Mouse (Mus musculus): ENCODE data around the gene Patj. TPM values are rescaled to one million over a fixed set of nuclear protein-coding genes. Genes with fewer than 3 reads are reported as not detected.
"Not testable (repeated sequence)": the region's sequence is repeated elsewhere in the genome, so short reads cannot be mapped to it uniquely, and the experiment has no call there.

Gene Patj
- polyA plus RNA-seq, 1 experiment, result 14.6 TPM

DNA sequence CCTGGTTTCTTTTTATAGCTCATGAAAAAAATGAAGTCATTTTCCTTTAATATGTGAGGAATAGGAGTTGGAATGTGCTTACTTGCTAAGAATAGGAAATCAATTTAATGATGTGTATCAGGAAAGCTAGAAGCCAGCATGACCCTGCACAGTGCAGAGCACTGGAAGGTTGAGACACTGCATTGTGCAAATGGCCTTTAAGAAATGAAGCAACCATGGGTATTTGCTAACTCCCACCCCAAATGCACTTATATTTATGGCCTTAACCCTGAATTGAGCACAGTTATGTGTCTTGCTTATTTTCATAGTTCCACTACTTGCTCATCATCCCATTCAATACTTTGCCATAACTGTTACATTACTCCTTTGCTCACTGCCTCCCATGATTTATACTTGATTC is 181.7 kb downstream of the Patj start:
- no peak for DNase-seq (ENCODE audit: low read depth)

DNA sequence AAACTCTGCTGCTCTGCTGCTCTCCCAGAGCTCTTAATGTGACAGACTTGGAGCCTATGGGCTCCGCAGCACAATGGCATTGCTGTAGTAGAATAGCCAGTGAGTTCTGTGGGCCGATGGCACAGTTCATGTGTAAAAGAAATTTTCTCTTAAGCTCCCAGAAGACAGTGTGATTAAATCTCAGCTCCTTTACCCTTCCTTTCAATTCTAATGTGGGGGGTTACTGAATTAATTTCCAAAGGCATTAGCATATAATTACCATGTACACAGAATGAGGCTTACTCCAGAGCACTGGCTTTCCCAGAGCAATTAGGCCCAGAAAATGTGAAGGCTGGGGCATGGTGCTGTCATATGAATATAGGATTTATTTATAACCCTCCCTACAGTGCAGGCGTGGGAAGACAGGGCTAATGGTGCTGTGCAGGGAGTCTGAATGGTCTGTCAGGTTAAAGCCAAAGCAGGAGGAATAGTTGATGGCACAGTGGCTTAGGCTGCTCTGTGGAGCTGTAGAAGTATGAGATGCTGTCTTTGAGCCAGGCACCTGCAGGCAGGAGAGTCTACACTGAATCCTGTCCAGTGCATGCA is 182.5 kb downstream of the Patj start:
- DNase-seq (ENCODE audit: low read depth), result no peak

DNA sequence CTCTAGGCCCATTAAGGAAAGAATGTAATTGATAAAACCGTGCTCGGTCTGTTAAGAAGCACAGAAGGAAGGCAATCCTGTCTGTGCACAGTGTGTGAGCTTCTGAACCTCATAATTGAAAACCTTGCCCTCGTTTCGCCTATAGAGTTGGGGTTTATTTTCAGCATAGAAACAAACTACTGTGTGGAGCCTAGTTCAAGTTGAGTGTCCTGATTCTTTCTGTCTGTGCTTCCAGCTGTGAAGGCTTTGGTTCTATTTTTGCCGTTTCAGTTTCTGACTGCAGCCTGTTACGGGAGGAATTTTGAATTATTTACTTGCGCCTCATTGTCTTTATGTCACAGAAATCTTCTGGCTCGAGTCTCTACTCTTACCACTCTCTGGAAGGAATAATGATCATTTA is 185.9 kb downstream of the Patj start:
- DNase-seq (ENCODE audit: low read depth), result no peak

DNA sequence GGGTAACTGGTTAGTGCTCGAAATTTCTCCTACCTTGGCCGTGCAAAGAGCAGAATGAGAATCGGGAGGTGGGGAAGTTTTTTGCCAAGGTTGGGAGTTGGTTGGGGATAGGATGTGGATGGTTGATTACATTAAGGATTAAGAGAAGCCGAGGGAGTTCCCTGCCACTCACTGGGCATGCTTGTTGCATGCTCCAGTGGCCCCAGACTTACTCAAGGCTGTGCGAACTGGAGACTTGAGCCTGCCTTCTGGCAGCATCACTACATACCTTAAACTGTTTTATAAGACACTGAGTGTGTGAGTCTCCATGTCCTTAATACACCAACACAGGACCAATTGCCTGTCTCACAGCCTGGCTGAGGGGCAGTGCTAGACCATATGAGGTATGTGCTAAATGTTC is 188.4 kb downstream of the Patj start:
- no peak for DNase-seq (ENCODE audit: low read depth)

DNA sequence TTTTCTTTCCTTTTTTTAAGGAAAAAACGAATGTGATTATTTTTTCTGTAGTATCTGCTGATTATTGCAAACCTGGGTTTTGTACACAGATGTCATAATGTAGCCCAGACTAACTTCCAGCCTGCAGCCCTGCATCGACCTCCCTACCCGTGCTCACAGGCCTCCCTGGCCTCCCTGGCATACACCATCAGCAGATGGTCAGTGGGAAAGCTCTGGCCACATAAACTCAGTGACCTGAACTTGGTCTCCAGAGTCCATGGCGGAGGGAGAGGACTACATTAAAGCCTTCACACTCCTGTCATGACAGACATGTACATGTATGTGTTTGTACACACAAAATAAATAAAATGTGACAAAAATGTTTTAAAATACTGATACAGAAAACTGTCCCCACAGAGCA is 190.7 kb downstream of the Patj start:
- no peak for DNase-seq (ENCODE audit: low read depth)

DNA sequence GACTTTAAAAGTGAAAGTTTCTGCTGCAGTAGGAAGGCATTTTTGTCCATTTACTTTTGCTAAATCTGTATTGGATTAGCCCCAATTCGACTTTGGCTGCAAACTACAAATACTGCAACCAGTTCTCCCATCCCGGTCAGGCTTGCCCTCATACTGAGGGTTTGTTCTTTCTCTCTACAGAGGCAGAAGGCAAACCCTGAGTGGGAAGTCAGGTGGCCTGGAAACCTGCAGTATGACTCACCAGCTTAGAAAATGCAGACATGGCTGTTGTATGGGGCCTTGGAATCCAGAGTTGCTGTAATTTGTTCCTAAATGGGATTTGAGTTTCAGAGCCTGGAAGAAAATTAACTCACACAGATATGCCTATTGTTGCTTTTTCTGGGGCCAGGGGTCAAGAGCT is 192.1 kb downstream of the Patj start:
- no peak for DNase-seq (ENCODE audit: low read depth)

DNA sequence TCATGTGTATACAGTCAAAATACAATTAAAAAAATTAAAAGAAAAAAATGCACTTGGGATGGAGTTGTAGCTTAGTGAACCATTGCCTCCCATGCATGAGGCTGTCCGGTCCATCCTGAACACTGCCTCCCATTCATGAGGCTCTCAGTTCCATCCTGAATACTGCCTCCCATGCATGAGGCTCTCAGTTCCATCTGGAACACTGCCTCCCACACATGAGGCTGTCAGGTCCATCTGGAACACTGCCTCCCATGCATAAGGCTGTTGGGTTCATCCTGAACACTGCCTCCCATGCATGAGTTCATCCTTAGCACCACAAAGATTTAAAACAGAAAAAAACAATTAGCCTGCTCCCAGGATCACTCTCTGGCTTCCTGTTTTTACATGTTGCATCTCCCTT is 198.4 kb downstream of the Patj start:
- no peak for DNase-seq (ENCODE audit: low read depth)

DNA sequence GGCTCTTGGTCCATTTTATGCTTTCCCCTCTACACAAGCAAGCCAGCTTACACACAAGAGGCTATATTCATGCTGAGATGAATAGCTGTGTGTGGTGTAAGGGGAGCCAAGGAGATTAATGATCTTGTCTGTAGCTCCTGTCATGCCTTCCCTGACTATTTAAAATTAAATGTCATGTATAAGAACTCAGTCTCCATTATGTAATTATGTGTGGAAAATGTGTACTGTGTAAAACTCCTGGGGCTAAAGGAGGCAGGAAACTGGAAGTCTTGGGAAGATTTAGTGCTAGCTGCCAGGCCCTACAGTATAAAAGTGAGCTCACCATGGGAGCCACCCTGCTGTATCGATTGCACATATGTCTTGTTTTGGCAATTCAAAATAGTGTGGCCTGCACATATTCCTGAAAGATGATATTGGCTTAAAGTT is 203.0 kb downstream of the Patj start:
- DNase-seq (ENCODE audit: low read depth), result no peak

DNA sequence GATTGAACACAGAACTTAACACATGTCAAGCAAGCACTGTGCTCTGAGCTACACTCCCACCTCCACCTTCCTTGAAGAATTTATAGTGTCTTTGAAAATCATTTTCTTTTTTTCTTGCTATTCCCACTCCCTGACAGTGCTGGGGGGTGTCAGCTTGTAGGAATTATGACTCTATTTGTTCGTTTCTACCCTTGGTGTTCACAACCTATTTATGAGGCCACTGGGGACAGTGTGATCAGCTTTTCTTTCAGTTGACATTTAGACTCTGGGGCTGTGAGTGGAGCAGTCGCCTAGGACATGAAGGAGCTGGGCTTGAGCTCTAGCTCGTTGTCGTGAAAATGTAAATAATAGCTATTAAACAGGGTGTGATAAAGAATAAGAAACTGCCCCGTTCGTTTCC is 203.8 kb downstream of the Patj start:
- DNase-seq (ENCODE audit: low read depth), result no peak

DNA sequence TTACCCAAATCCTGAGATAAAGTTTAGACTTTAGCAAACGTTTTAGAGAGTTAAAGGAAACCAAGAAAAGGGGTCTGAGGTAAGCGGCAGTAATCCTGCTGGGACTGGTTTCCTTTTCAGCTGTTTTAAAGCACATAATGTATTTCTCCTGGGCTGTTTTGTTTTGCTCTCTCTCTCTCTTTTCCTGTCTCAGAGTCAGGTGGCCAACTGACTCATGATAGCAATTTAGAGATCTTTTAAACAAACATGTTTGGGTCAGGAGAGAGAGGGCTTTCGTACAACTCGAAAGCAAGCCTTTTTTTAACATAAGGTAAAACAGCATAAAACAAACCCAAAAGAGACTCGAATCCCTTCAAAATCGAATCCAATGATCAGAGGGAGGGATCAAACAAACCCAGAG is 207.5 kb downstream of the Patj start:
- no peak for DNase-seq (ENCODE audit: low read depth)

DNA sequence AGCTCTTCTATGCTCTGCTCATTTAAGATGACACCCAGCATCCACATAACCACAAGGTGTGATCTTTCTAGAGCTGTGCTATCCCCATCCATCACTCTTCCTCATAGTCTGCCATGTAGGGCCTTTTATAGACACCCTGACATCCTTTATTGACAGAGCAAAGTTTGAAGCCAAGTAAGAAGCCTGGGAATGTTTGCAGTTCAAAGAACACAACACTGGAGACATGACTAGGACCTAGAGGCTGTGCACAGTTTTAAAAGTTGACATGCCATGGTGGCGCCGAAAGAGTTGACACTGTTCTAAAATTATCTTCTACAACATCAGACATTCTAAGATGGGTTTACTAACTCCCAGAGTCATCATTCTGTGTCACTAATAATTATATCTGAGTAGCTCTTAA is 214.9 kb downstream of the Patj start:
- DNase-seq (ENCODE audit: low read depth), result no peak

DNA sequence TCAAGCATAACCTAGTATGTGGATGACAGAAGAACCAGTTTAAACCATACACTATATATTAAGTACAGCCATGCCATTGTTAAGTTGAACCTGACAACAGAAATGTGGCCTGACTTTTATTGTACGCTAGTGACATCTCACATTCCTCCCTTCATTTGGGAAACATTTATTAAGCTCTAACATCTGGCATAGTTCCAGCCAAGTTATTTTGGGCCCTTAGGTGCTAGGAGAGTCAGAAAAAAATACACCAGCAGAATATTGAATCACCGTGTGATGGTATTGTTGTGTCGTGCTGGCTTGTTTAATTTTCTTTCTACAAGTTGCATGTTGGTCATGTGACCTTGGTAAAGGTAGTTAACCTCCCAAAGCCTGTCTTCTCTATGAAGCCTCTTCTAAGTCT is 218.8 kb downstream of the Patj start:
- no peak for DNase-seq (ENCODE audit: low read depth)

DNA sequence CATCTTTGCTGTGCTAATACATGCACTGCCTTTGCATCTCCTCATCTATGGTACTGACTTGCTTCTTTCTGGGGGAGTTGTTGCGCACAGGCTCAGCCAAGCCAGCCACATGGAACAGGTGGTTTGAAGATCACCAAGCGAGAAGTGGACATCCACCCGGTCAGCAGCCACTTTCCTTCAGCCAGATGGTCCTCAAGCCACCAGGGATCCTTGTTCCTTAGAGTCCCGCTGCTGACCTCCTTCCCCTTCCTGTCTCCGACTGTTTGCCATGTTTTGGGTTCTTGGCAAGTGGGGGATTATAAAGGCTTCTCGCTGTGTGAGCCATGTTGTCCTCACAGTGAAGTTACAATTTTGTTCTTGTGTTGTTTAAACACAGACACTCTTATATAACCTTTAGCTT is 223.6 kb downstream of the Patj start:
- DNase-seq (ENCODE audit: low read depth), result no peak

DNA sequence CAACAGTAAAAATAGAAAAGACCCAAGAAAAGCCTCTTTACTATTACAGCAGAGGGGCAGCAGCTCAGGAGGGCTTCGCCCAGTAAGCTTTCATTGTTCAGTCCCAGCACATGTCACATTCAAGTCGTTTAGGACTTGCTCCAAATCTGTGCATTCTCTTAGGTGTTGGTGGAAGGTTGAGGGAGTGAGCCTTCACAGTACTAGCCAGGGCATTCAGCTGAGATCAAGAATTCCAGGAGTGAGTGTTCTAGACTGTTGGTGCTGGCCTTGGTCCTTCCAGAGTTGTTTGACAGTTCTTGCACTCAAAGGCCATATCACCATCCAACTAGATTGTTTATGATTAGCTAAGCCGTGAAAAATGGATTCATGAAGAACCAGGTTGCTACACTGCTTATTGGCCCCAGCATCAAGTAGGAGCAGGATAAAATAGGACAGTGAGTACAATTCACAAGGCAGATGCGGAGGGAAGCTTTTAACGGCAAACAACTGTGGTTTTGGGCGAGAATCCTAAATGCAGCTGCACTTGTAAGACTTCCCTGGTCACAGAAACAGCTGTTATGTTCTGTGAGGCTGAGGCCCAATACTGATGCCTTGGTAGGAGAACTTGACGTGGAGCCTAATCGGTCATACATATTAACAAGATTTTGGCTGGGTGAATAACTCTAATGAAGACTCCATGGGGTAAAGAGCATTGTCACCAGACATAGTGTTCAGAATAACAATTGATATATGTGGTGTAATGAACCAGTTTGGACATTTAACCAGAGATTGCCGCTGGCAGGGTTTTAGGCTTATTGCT is 225.6 kb downstream of the Patj start:
- DNase-seq (ENCODE audit: low read depth), result no peak

DNA sequence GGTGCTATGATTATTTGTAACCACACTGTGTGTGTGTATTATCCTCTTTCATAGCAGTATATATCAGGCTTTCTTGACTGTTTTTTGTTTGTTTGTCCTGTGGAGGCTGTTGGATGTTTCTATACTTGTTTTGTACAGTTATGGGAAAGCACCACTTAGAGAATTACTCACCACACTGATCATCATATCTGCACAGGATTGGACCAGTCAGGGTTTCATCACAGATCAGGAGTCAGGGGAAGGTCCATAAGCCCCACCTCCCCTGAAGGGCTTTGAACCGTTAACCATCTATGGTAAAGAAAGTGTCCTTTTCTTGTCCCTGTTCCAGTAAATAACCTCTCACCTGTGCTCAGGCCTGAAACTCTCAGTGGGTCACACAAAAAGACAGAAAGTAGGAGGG is 226.6 kb downstream of the Patj start:
- no peak for DNase-seq (ENCODE audit: low read depth)

DNA sequence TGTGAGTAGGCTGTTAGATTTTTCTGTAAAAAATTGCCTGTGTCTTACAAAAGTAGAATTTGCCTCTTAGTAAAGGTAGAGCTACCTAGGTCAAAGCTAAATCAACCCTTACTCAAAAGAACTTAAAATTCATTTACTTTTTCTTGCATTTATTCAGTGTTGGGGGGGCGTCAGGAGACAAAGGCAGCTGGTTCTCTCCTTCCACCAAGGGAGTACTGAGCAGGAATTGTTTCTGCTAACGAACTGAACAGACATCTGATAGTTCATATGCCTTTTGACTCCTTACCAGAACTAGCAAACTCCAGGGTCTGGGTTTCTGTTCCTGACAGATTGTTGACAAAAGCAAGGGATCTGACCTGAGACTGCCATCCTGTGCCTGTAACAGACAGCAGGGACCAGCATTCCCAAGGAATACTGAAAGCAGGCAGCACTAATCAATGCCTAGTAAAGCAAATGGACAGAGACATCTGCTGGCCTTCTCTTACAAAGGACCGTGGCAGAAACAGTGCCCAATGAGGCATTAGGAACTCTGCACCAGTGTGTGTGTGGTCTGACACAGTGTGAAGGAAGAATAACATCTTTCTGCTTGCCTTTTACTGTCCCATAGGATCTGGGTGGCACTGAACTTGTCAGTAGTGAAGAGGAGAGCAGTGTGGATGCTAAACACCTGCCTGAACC is 227.6 kb downstream of the Patj start:
- DNase-seq (ENCODE audit: low read depth), result no peak

DNA sequence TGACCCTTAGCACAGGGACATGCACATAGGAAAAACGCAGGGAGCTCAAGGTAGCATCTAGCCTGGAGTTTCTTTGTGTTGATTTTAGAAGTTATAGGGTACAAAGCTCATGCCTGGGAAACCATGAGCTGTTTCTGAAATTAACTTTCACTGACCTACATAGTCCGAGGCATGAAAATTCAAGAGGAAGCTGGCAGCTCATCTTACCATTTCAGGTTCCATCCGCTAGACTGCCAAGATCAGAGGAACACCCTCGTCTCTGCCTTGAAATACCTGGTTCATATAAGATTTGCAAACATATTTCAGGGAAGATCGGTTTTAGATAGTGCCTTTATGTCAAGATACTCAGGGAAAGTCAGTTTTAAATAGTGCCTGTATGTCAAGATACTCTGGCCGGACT is 232.7 kb downstream of the Patj start:
- no peak for DNase-seq (ENCODE audit: low read depth)

DNA sequence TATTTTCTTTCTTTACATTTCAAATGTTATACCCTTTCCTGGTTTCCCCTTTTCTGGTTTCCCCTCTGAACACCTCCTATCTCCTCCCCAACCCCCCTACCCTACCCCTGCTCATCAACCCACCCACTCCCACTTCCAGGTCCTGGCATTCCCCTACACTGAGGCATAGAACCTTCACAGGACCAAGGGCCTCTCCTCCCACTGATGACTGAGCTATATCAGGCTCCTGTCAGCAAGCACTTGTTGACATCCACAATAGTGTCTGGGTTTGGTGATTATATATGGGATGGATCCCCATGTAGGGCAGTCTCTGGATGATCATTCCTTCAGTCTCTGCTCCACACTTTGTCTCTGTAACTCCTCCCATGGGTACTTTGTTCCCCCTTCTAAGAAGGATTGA is 233.6 kb downstream of the Patj start:
- DNase-seq (ENCODE audit: low read depth), result not testable (repeated sequence)

DNA sequence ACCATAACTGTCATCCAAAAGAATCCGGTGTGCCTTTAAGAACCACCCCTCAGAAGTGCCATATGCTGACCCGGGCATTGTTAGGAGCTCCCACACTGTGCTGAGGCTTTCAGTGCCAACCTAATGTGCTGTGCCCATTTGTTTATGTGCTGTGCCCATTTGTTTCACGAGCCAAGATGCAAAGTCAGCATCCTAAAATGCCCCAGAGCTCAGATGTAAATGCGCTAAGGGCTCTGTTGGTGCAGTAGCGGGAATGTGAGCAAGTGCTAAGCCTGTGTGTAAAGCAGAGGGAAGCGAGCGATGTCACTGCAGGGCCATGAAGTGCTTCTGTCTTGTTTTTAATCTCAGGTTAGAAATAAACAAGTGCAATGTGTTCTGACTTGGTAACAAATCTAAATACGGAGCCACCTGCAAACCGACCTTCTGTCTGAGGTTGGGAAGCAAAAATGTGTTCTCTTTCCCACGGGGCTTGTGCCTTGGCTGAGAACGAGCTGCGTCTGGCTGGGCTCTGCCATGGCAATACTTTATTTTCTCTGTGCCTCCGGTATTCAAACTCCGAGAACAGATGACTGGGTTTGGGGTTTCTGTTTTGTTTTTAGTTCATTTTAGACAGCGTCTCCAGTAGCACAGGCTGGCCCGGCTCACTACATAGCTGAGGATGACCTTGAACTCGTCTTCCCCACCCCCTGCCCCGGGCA is 239.7 kb downstream of the Patj start:
- DNase-seq (ENCODE audit: low read depth), result no peak

DNA sequence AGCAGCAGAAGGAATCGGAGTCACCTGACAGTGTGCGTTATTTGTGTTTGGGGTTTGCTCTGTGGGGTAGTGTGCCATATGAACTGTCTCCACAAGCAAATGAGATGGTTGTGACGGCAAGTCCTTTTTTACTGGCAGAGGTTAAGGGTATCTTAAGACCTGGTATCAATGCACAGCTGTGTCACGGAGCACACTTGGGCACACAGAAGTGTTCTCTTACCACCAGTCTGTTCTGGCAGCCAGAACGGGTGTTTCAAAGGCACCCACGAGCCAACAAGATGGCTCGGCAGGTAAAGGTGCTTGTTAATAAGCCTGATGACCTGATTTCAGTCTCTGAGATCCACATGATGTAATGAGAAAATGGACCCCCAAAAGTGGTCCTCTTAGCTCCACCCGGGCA is 243.1 kb downstream of the Patj start:
- no peak for DNase-seq (ENCODE audit: low read depth)

DNA sequence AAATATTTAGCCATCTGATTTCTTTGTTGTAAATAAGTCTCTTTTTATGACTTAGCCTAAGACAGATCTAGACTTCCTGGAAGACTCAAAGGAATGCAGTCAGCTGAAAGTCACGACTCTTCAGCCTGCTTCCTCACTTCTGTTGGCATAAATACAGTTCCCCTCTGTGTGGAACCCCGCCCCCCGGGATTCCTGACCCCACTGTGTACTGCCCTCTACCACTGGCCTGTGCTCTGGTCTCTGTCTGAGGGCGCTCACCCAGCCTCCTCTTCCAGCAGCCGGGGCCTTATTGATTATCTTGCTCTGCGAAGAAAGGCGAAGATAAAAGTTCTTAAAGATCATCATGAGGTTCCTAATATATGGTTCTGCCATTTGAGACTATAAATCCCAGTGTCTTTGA is 258.1 kb downstream of the Patj start:
- DNase-seq (ENCODE audit: low read depth), result no peak

DNA sequence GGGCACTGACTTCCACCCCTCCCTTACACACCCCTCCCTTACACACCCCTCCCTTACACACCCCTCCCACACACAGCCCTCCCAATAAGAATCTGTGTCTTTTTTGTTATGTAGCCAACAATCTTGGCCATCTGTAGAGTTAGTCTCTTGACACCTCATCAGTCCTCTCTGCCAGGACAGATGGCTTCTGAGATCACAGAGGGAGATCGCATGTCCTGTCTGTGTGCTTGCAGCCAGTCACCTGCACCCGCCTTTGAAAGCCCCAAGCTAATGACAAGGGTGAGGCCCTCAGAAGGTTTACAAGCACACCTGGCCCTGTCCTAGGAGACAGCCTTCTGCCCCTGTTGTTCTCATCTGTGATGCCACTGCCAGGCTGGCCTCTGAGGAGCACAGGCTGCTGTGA is 258.8 kb downstream of the Patj start:
- DNase-seq (ENCODE audit: low read depth), result no peak

DNA sequence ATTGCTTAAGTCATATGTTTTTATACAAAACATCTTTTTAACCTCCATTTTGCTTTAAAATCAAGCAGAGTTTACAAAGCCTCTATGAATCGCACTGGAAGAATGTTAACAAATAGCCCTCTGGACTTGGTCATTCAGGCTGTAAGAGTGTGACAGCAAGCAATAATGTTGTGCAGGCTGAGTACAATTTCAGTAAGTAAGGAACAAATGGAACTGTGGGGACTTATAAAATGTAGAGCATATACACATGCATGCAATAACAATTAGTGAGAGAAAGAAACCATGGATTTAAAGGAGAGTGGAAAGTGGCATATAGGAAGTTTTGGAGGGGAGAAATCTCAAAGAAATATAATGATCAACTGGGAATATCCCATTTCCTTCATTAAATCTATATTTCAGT is 261.2 kb downstream of the Patj start:
- no peak for DNase-seq (ENCODE audit: low read depth)

Data from gonadal fat pad, adult 2 months (tissue).